Mouse (Mus musculus): ENCODE measurements around the gene Lmo3. TPM values are rescaled to one million over a fixed set of nuclear protein-coding genes. Genes with fewer than 3 reads are reported as not detected.

Lmo3 gene
- total and polyA plus RNA-seq, 2 experiments: not detected

GRCm38 (mm10) chr6:138503946-138504345 is 77.8 kb downstream of the Lmo3 start:
- H3K27me3 ChIP-seq (ENCODE audit: control insufficient read depth, insufficient read depth, low read length): no peaks in the 10 kb centered on the region
- H3K4me1 ChIP-seq (ENCODE audit: control insufficient read depth, insufficient read depth, low read length): no peaks in the 10 kb centered on the region
- DNase-seq (ENCODE audit: extremely low read depth, low read depth, low spot score): no peak
- no peak overlapping the region for H3K4me3 ChIP-seq (ENCODE audit: insufficient read depth, low read depth, low read length)
- H3K9ac ChIP-seq (ENCODE audit: low read depth, low read length): no peak overlapping the region
- TF ChIP-seq POLR2A (IDR thresholded peaks at IDR 0.05; ENCODE audit: extremely low read depth, insufficient read depth, low read length) (no peak), CTCF (IDR thresholded peaks at IDR 0.05; ENCODE audit: low read depth, low read length) (no peak)
- H3K27ac ChIP-seq (replicated peaks; ENCODE audit: insufficient read depth, low read depth, low read length): no peak overlapping the region
- H3K79me2 ChIP-seq (ENCODE audit: control insufficient read depth, insufficient read depth, low read length): no peaks in the 10 kb centered on the region
- WGBS: 87% methylated on average over 1 of the region's 1 CpGs
- H3K36me3 ChIP-seq (ENCODE audit: control insufficient read depth, insufficient read depth, low read length): no peaks in the 10 kb centered on the region

GRCm38 (mm10) chr6:138482834-138483233 is 98.9 kb downstream of the Lmo3 start:
- Histone ChIP-seq H3K4me1 (ENCODE audit: control insufficient read depth, insufficient read depth, low read length) (no peaks in the 10 kb centered on the region), H3K4me3 (ENCODE audit: insufficient read depth, low read depth, low read length) (no peak overlapping the region), H3K27ac (replicated peaks; ENCODE audit: insufficient read depth, low read depth, low read length) (no peak overlapping the region), H3K79me2 (ENCODE audit: control insufficient read depth, insufficient read depth, low read length) (no peaks in the 10 kb centered on the region), H3K36me3 (ENCODE audit: control insufficient read depth, insufficient read depth, low read length) (no peaks in the 10 kb centered on the region), H3K27me3 (ENCODE audit: control insufficient read depth, insufficient read depth, low read length) (no peaks in the 10 kb centered on the region), H3K9ac (ENCODE audit: low read depth, low read length) (no peak overlapping the region)
- no peak for TF ChIP-seq POLR2A (IDR thresholded peaks at IDR 0.05; ENCODE audit: extremely low read depth, insufficient read depth, low read length)
- TF ChIP-seq CTCF (IDR thresholded peaks at IDR 0.05; ENCODE audit: low read depth, low read length): no peak
- 85% methylated on average over 3 of the region's 3 CpGs for WGBS
- no peak for DNase-seq (ENCODE audit: extremely low read depth, low read depth, low spot score)

GRCm38 (mm10) chr6:138477611-138478010 is 104.2 kb downstream of the Lmo3 start:
- H3K4me1 ChIP-seq (ENCODE audit: control insufficient read depth, insufficient read depth, low read length): no peaks in the 10 kb centered on the region
- H3K27ac ChIP-seq (replicated peaks; ENCODE audit: insufficient read depth, low read depth, low read length): no peak overlapping the region
- no peaks in the 10 kb centered on the region for H3K79me2 ChIP-seq (ENCODE audit: control insufficient read depth, insufficient read depth, low read length)
- no peak overlapping the region for H3K9ac ChIP-seq (ENCODE audit: low read depth, low read length)
- TF ChIP-seq POLR2A (IDR thresholded peaks at IDR 0.05; ENCODE audit: extremely low read depth, insufficient read depth, low read length) (no peak), CTCF (IDR thresholded peaks at IDR 0.05; ENCODE audit: low read depth, low read length) (peak; percentile 96)
- no peaks in the 10 kb centered on the region for H3K36me3 ChIP-seq (ENCODE audit: control insufficient read depth, insufficient read depth, low read length)
- peak; percentile 35 for DNase-seq (ENCODE audit: extremely low read depth, low read depth, low spot score)
- WGBS: 14% methylated on average over 5 of the region's 5 CpGs
- no peaks in the 10 kb centered on the region for H3K27me3 ChIP-seq (ENCODE audit: control insufficient read depth, insufficient read depth, low read length)
- no peak overlapping the region for H3K4me3 ChIP-seq (ENCODE audit: insufficient read depth, low read depth, low read length)

- Histone ChIP-seq H3K36me3 (ENCODE audit: control insufficient read depth, insufficient read depth, low read length) (no peaks in the 10 kb centered on the region), H3K27me3 (ENCODE audit: control insufficient read depth, insufficient read depth, low read length) (no peaks in the 10 kb centered on the region), H3K4me3 (ENCODE audit: insufficient read depth, low read depth, low read length) (no peak overlapping the region), H3K4me1 (ENCODE audit: control insufficient read depth, insufficient read depth, low read length) (peaks cover 2% of the 10 kb centered on the region; the same call in 1 of the 2 replicates), H3K9ac (ENCODE audit: low read depth, low read length) (no peak overlapping the region), H3K27ac (replicated peaks; ENCODE audit: insufficient read depth, low read depth, low read length) (no peak overlapping the region), H3K79me2 (ENCODE audit: control insufficient read depth, insufficient read depth, low read length) (no peaks in the 10 kb centered on the region)
- WGBS: 71% methylated on average over 4 of the region's 4 CpGs
- TF ChIP-seq POLR2A (IDR thresholded peaks at IDR 0.05; ENCODE audit: extremely low read depth, insufficient read depth, low read length): no peak
- no peak for TF ChIP-seq CTCF (IDR thresholded peaks at IDR 0.05; ENCODE audit: low read depth, low read length)
- no peak for DNase-seq (ENCODE audit: extremely low read depth, low read depth, low spot score)
Measured at GRCm38 (mm10) chr6:138469204-138469603, 112.6 kb downstream of the Lmo3 start.

- Histone ChIP-seq H3K79me2 (ENCODE audit: control insufficient read depth, insufficient read depth, low read length) (no peaks in the 10 kb centered on the region), H3K4me3 (ENCODE audit: insufficient read depth, low read depth, low read length) (no peak overlapping the region), H3K9ac (ENCODE audit: low read depth, low read length) (no peak overlapping the region), H3K36me3 (ENCODE audit: control insufficient read depth, insufficient read depth, low read length) (no peaks in the 10 kb centered on the region), H3K27ac (replicated peaks; ENCODE audit: insufficient read depth, low read depth, low read length) (no peak overlapping the region), H3K27me3 (ENCODE audit: control insufficient read depth, insufficient read depth, low read length) (no peaks in the 10 kb centered on the region), H3K4me1 (ENCODE audit: control insufficient read depth, insufficient read depth, low read length) (no peaks in the 10 kb centered on the region)
- 70% methylated on average over 3 of the region's 3 CpGs for WGBS
- no peak for TF ChIP-seq CTCF (IDR thresholded peaks at IDR 0.05; ENCODE audit: low read depth, low read length)
- TF ChIP-seq POLR2A (IDR thresholded peaks at IDR 0.05; ENCODE audit: extremely low read depth, insufficient read depth, low read length): no peak
- no peak for DNase-seq (ENCODE audit: extremely low read depth, low read depth, low spot score)
Measured at GRCm38 (mm10) chr6:138444515-138445048, 137.2 kb downstream of the Lmo3 start.

GRCm38 (mm10) chr6:138437351-138437750 is 144.4 kb downstream of the Lmo3 start:
- H3K79me2 ChIP-seq (ENCODE audit: control insufficient read depth, insufficient read depth, low read length): no peaks in the 10 kb centered on the region
- WGBS: 70% methylated on average over 3 of the region's 3 CpGs
- no peak overlapping the region for H3K27ac ChIP-seq (replicated peaks; ENCODE audit: insufficient read depth, low read depth, low read length)
- no peak overlapping the region for H3K4me3 ChIP-seq (ENCODE audit: insufficient read depth, low read depth, low read length)
- no peaks in the 10 kb centered on the region for H3K27me3 ChIP-seq (ENCODE audit: control insufficient read depth, insufficient read depth, low read length)
- TF ChIP-seq POLR2A (IDR thresholded peaks at IDR 0.05; ENCODE audit: extremely low read depth, insufficient read depth, low read length) (no peak), CTCF (IDR thresholded peaks at IDR 0.05; ENCODE audit: low read depth, low read length) (no peak)
- no peaks in the 10 kb centered on the region for H3K36me3 ChIP-seq (ENCODE audit: control insufficient read depth, insufficient read depth, low read length)
- H3K4me1 ChIP-seq (ENCODE audit: control insufficient read depth, insufficient read depth, low read length): no peaks in the 10 kb centered on the region
- H3K9ac ChIP-seq (ENCODE audit: low read depth, low read length): no peak overlapping the region
- no peak for DNase-seq (ENCODE audit: extremely low read depth, low read depth, low spot score)

Data from liver, adult 2 months (tissue).